In genomic region chr19:6497803-6498202, GRCm38 (mm10) we compare ENCODE assay signal across 8 mouse cellular contexts. TPM values are rescaled to one million over a fixed set of nuclear protein-coding genes. Genes with fewer than 3 reads are reported as not detected.
DNase-seq lines count a peak whose midpoint lies in the region; ATAC-seq and TF ChIP-seq lines count a peak whose summit lies in the region.

No protein-coding gene starts in this region.

- H3K4me2 ChIP-seq in CH12.LX (ENCODE audit: insufficient read depth, low read depth, poor library complexity, severe bottlenecking): peak overlapping the region; percentile 14
- peak overlapping the region; percentile 95 for H3K4me2 ChIP-seq in forebrain, embryonic 16.5 days (ENCODE audit: low read length)
- peak overlapping the region; percentile 88 for H3K4me2 ChIP-seq in limb, embryonic 14.5 days (replicated peaks; ENCODE audit: low read depth, low read length, severe bottlenecking)
- peak overlapping the region; percentile 60 for H3K4me2 ChIP-seq in stomach, postnatal 0 days (replicated peaks; ENCODE audit: low read depth)

- H3K9ac ChIP-seq in CH12.LX (ENCODE audit: insufficient read depth, low read depth): no peak overlapping the region
- peak overlapping the region; percentile 97 for H3K9ac ChIP-seq in forebrain, embryonic 16.5 days (replicated peaks; ENCODE audit: low read depth, low read length)
- peak overlapping the region; percentile 52 for H3K9ac ChIP-seq in limb, embryonic 14.5 days (ENCODE audit: low read depth, low read length, severe bottlenecking)
- peak overlapping the region; percentile 31 for H3K9ac ChIP-seq in stomach, postnatal 0 days (ENCODE audit: low read length)

- no peak overlapping the region for H3K27ac ChIP-seq in CH12.LX (ENCODE audit: insufficient read depth, low read depth)
- H3K27ac ChIP-seq in forebrain, embryonic 16.5 days (ENCODE audit: low read length): peak overlapping the region; percentile 90
- H3K27ac ChIP-seq in limb, embryonic 14.5 days (replicated peaks; ENCODE audit: low read depth, low read length): no peak overlapping the region
- no peak overlapping the region for H3K27ac ChIP-seq in stomach, postnatal 0 days (replicated peaks)

- 0% methylated on average over 39 of the region's 39 CpGs for WGBS in forebrain, embryonic 16.5 days
- 0% methylated on average over 39 of the region's 39 CpGs for WGBS in limb, embryonic 14.5 days
- WGBS in stomach, postnatal 0 days: under 1% methylated on average over 24 of the region's 39 CpGs

- ATAC-seq in cerebellum, adult (ENCODE audit: insufficient number of reproducible peaks, low FRiP score, low TSS enrichment): no peak
- peak; percentile 14; the same call in 1 of the 2 replicates for ATAC-seq in forebrain, embryonic 16.5 days
- 0 out of 2 replicates have a peak, but pooled peaks have one; percentile 13 for ATAC-seq in limb, embryonic 14.5 days (ENCODE audit: low FRiP score, low read depth)
- no peak for ATAC-seq in stomach, postnatal 0 days (ENCODE audit: low FRiP score, low TSS enrichment)

- TF ChIP-seq EP300 in CH12.LX (IDR thresholded peaks at IDR 0.05; ENCODE audit: low read length): no peak
- TF ChIP-seq EP300 in stomach, postnatal 0 days (optimal IDR thresholded peaks at IDR 0.05): no peak

- in situ Hi-C loops in CH12.LX (cut with MboI; ENCODE audit: low pct_ligation_motif_present, low pct_unique_long_range_greater_than_20kb, low sequenced_read_pairs): no loop called here

- H3K4me1 ChIP-seq in CH12.LX (ENCODE audit: control insufficient read depth in 1 of 2, insufficient read depth in 2 of 2): peaks cover 0 to 5% of the 10 kb centered on the region in 2 experiments; a peak in 3 of 4 replicates
- peaks cover 54% of the 10 kb centered on the region for H3K4me1 ChIP-seq in forebrain, embryonic 16.5 days (replicated peaks; ENCODE audit: control insufficient read depth, insufficient read depth, low read length)
- H3K4me1 ChIP-seq in limb, embryonic 14.5 days (ENCODE audit: control insufficient read depth, insufficient read depth, low read length): peaks cover 10% of the 10 kb centered on the region
- peaks cover 4% of the 10 kb centered on the region; the same call in 1 of the 2 replicates for H3K4me1 ChIP-seq in stomach, postnatal 0 days (replicated peaks; ENCODE audit: control insufficient read depth, insufficient read depth)

- no peak overlapping the region for H3K4me3 ChIP-seq in CH12.LX (replicated peaks in 1 of 3; ENCODE audit: low read depth in 2 of 3, low read length in 2 of 3, poor library complexity in 1 of 3)
- H3K4me3 ChIP-seq in forebrain, embryonic 16.5 days (replicated peaks; ENCODE audit: low read length): peak overlapping the region; percentile 92
- peak overlapping the region; percentile 49 for H3K4me3 ChIP-seq in limb, embryonic 14.5 days (replicated peaks; ENCODE audit: low read length)
- H3K4me3 ChIP-seq in stomach, postnatal 0 days (ENCODE audit: low read depth, low read length): peak overlapping the region; percentile 39

- no peaks in the 10 kb centered on the region for H3K9me3 ChIP-seq in CH12.LX (replicated peaks; ENCODE audit: low read length)
- H3K9me3 ChIP-seq in forebrain, embryonic 16.5 days (ENCODE audit: control insufficient read depth, low read length): no peaks in the 10 kb centered on the region
- no peaks in the 10 kb centered on the region for H3K9me3 ChIP-seq in limb, embryonic 14.5 days (ENCODE audit: control insufficient read depth, low read length)
- H3K9me3 ChIP-seq in stomach, postnatal 0 days (ENCODE audit: control insufficient read depth, low read length): no peaks in the 10 kb centered on the region

- dilution Hi-C loops in CH12.LX (cut with MboI; ENCODE audit: extremely low pct_ligation_motif_present, extremely low pct_unique_long_range_greater_than_20kb, low sequenced_read_pairs): no loop called here

- no peak for TF ChIP-seq POLR2A in CH12.LX (IDR thresholded peaks at IDR 0.05; ENCODE audit: low read depth, low read length)
- TF ChIP-seq POLR2A in limb, embryonic 14.5 days (IDR thresholded peaks at IDR 0.05; ENCODE audit: borderline replicate concordance, extremely low read depth, insufficient read depth, insufficient read length): no peak

- DNase-seq in cerebellum, adult 11-12 months: peak; percentile 77
- no peak for DNase-seq in CH12.LX (ENCODE audit: extremely low read depth)
- no peak for DNase-seq in limb, embryonic 14.5 days (ENCODE audit: low spot score)
- no peak for DNase-seq in stomach, postnatal 0 days (ENCODE audit: low spot score)
- DNase-seq in right cerebral cortex, postnatal 25 days: no peak
- DNase-seq in urinary bladder, postnatal 25 days (ENCODE audit: low spot score): no peak

- no peaks in the 10 kb centered on the region for H3K36me3 ChIP-seq in CH12.LX (replicated peaks in 1 of 2; ENCODE audit: control insufficient read depth in 1 of 2, insufficient read depth in 1 of 2, low read length in 1 of 2)
- no peaks in the 10 kb centered on the region for H3K36me3 ChIP-seq in forebrain, embryonic 16.5 days (ENCODE audit: control insufficient read depth, insufficient read depth)
- H3K36me3 ChIP-seq in limb, embryonic 14.5 days (ENCODE audit: control insufficient read depth, insufficient read depth, low read length): no peaks in the 10 kb centered on the region
- no peaks in the 10 kb centered on the region for H3K36me3 ChIP-seq in stomach, postnatal 0 days (ENCODE audit: control insufficient read depth, insufficient read depth, low read length)

- no peak for TF ChIP-seq RAD21 in CH12.LX (IDR thresholded peaks at IDR 0.05; ENCODE audit: low read depth, low read length)

- peaks cover 92% of the 10 kb centered on the region for H3K27me3 ChIP-seq in CH12.LX (replicated peaks)
- H3K27me3 ChIP-seq in forebrain, embryonic 16.5 days (replicated peaks; ENCODE audit: control insufficient read depth, insufficient read depth, low read length): no peaks in the 10 kb centered on the region
- peaks cover 78% of the 10 kb centered on the region for H3K27me3 ChIP-seq in limb, embryonic 14.5 days (ENCODE audit: control insufficient read depth, insufficient read depth, low read length)
- peaks cover 19% of the 10 kb centered on the region; the same call in 1 of the 2 replicates for H3K27me3 ChIP-seq in stomach, postnatal 0 days (ENCODE audit: control insufficient read depth, insufficient read depth, low read length)

- no peaks in the 10 kb centered on the region for H3K79me2 ChIP-seq in CH12.LX (replicated peaks; ENCODE audit: control insufficient read depth, extremely low read depth, insufficient read depth, poor library complexity, severe bottlenecking)

- no peak for TF ChIP-seq CTCF in CH12.LX (conservative IDR thresholded peaks at IDR 0.05 in 1 of 2, IDR thresholded peaks at IDR 0.05 in 1 of 2; ENCODE audit: low read depth in 2 of 2, low read length in 2 of 2)
- no peak for TF ChIP-seq CTCF in stomach, postnatal 0 days (IDR thresholded peaks at IDR 0.05; ENCODE audit: low read depth)

TF ChIP-seq in CH12.LX, 34 proteins besides CTCF, POLR2A, EP300 and RAD21:
- TF ChIP-seq NELFE (IDR thresholded peaks at IDR 0.05; ENCODE audit: low read depth, low read length) (no peak), SIN3A (IDR thresholded peaks at IDR 0.05; ENCODE audit: low read length) (no peak)

RNA-seq across cellular contexts. Expression of gene Slc22a12, which starts 45.0 kb away (rescaled TPM):
- 0.17 TPM in 1 of 2 replicates, not detected in the other for total RNA-seq in CH12.LX (2012; rRNA removed)
- 0.24 and 0.94 TPM in 2 replicates for total RNA-seq in CH12.LX (2014; rRNA removed)
- polyA plus RNA-seq in CH12.LX (2012; ENCODE audit: insufficient read length, low read depth): 1.2 and 2.1 TPM in 2 replicates
- not detected in 2 replicates for polyA plus RNA-seq in forebrain, embryonic 16.5 days (2015; fragmentation: Nextera tagmentation; extraction: Ambion mirVana)
- not detected in 2 replicates for polyA plus RNA-seq in limb, embryonic 14.5 days (2012; rRNA removed)
- not detected in 2 replicates for polyA plus RNA-seq in limb, embryonic 14.5 days (2014; fragmentation: Nextera tagmentation; extraction: Ambion mirVana)
- not detected in 2 replicates for polyA plus RNA-seq in stomach, postnatal 0 days (2015; fragmentation: Nextera tagmentation; extraction: Ambion mirVana)

Comparison
In these comparisons a context has a peak if more than half of its experiments do, and no peak if none do; other contexts are left out.
1. ATAC-seq: peak in forebrain, embryonic 16.5 days (single experiment) and limb, embryonic 14.5 days (single experiment); none in cerebellum, adult (single experiment) and stomach, postnatal 0 days (single experiment).
2. H3K4me2 ChIP-seq: peak in every context shown above with its lines; median percentile 95 in forebrain, embryonic 16.5 days; 88 in limb, embryonic 14.5 days; 60 in stomach, postnatal 0 days; 14 in CH12.LX.
3. H3K4me3 ChIP-seq: peak in forebrain, embryonic 16.5 days (single experiment), limb, embryonic 14.5 days (single experiment) and stomach, postnatal 0 days (single experiment); none in CH12.LX (0 of 3).